Mouse (Mus musculus) limb, embryonic 10.5 days (tissue): ENCODE measurements around the gene 5730522E02Rik. TPM values are rescaled to one million over a fixed set of nuclear protein-coding genes. Genes with fewer than 3 reads are reported as not detected.
A peak's percentile ranks its signal among the peaks of the same experiment; 100 is the strongest.
"Not testable (repeated sequence)": the region's sequence is repeated elsewhere in the genome, so short reads cannot be mapped to it uniquely, and the experiment has no call there.

Experiments
- DNase-seq: peaks from one replicate; pipeline ENCODE4 v3.0.0-alpha.2; 2017; ENCODE audit warnings: low spot score
- H3K27ac ChIP-seq: fragments of 300-500 bp; sonication (generic); 2 replicates; pipeline ENCODE4 v1.5.1; 2016; ENCODE audit warnings: mild to moderate bottlenecking
- H3K27me3 ChIP-seq: fragments of 300-500 bp; sonication (generic); 2 replicates; pipeline ENCODE4 v1.6.1; 2016; ENCODE audit warnings: low read depth, mild to moderate bottlenecking; ENCODE audit not compliant: poor library complexity, severe bottlenecking
- H3K36me3 ChIP-seq: fragments of 300-500 bp; sonication (generic); 2 replicates; pipeline ENCODE4 v1.6.1; 2016; ENCODE audit warnings: mild to moderate bottlenecking, moderate library complexity
- H3K4me1 ChIP-seq: fragments of 300-500 bp; sonication (generic); 2 replicates; pipeline ENCODE4 v1.6.1; 2016
- H3K4me3 ChIP-seq: fragments of 300-500 bp; sonication (generic); 2 replicates; pipeline ENCODE4 v1.5.1; 2016; ENCODE audit warnings: mild to moderate bottlenecking, moderate library complexity
- H3K9me3 ChIP-seq: fragments of 300-500 bp; sonication (generic); replicated peaks from 2 replicates; pipeline ENCODE4 v1.6.1; 2016; ENCODE audit warnings: mild to moderate bottlenecking
- WGBS: fragments of 180-500 bp; shearing (Covaris S2); methylation state at CpG from one replicate; pipeline ENCODE4 v1.1.7; 2016; 5-methylcytosine and 5-hydroxymethylcytosine counted together
- polyA plus RNA-seq: library from polyadenylated mRNA; unstranded; fragments of >200 nt; fragmentation: Nextera tagmentation; extraction: Ambion mirVana; gene quantifications from 2 replicates; pipeline ENCODE4 v1.2.1, GENCODE M21; 2016

5730522E02Rik gene
- 3.9 and 7.0 TPM in 2 replicates for polyA plus RNA-seq

DNA sequence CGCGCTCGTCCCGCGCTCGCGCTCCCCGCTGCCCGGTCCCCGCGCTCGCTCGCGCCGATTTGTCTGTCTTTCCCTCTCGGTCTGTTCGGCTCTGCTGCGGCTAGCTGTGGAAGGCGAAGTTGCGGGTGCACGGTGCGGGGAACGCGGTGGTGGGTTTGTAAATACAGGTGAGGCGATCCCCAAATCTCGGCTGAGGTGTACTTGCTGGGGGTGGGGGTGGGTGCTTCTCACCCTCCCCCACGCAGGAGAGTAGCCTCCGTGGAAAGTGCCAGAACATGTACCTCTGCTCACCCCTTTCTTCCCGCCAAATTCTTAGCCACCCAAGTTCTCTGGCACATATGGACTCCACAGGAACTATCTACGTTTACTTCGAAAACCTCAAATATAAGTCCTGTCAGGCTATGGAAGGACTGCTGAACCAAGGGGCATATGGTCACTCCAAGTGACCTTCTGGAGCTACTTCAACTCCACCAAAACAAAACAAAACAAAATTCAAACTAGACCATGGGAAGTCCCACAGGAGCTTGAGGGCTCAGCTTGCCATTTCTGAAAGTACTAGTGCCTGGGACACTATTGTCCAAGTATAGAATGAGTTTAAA is at the start of gene 5730522E02Rik:
TSS of gene 5730522E02Rik (minus strand) at position 182 of the 599 bp plus-strand sequence.
- Histone ChIP-seq H3K27ac (peak within 1 kb of the TSS; percentile 99), H3K9me3 (no peaks in the 10 kb centered on the region), H3K36me3 (no peaks in the 10 kb centered on the region), H3K4me1 (peaks cover 11% of the 10 kb centered on the region), H3K27me3 (no peaks in the 10 kb centered on the region), H3K4me3 (peak within 1 kb of the TSS; percentile 72)
- WGBS = 4% methylated on average over 31 of the region's 31 CpGs
- peak; percentile 82 for DNase-seq

DNA sequence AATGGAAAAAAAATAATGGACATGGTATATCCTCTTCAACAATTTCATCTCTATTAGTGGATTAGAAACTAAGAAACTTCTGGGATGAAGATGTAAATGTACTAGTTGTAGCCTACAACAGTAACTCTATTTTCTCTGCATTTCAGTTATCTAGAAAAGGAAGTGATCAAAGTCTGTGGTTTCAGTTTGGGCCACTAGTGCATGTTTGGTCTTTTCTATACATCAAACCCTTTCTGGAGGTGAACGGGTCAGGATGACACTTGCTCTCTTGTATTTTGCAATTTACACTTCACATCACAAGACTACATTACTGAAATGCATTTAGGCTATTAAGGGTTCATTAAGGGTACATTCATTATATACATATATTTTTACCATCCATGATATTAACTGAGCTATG is 26.0 kb upstream of the 5730522E02Rik start:
- Histone ChIP-seq H3K27ac (no peak overlapping the region), H3K27me3 (no peaks in the 10 kb centered on the region), H3K36me3 (no peaks in the 10 kb centered on the region), H3K9me3 (no peaks in the 10 kb centered on the region), H3K4me3 (no peak overlapping the region), H3K4me1 (no peaks in the 10 kb centered on the region)
- DNase-seq = no peak
- 74% methylated on average over 1 of the region's 1 CpGs for WGBS

DNA sequence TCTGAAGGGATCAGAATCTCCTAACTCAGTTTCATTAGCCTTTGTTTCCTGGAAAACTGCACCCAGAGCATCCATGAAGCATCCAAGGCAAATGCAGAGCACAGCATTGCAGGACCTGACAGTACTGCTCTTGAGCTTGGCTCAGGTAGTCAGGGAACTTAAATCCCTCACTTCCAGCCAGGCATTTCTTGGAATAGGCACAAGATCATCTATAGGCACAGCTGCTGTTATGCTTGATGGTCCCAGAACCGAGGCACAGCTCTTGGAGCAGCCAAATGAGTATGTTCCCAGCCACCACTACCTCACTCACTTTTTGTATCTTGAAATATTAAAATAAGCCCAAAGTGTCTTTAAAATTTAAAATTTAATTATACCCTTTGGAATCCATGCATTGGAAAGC is 19.3 kb upstream of the 5730522E02Rik start:
- H3K27me3 ChIP-seq = no peaks in the 10 kb centered on the region
- no peak overlapping the region for H3K4me3 ChIP-seq
- H3K4me1 ChIP-seq = no peaks in the 10 kb centered on the region
- no peaks in the 10 kb centered on the region for H3K36me3 ChIP-seq
- 63% methylated on average over 1 of the region's 1 CpGs for WGBS
- H3K27ac ChIP-seq = no peak overlapping the region
- H3K9me3 ChIP-seq = no peaks in the 10 kb centered on the region
- DNase-seq = no peak

DNA sequence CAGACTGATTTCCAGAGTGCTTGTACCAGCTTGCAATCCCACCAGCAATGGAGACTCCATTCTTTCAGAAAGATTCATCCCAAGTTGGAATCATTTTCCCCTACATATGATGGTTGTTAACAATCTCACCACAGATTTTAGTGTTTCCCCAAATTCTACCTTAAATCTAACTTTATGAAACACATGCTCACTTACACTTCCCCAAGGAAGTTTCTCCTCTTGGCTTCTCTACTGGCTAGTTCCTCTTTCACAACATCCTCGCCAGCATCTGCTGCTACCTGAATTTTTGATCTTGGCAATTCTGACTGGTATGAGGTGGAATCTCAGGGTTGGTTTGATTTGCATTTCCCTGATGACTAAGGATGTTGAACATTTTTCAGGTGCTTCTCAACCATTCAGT is 3.1 kb upstream of the 5730522E02Rik start:
- peaks cover 11% of the 10 kb centered on the region for H3K4me1 ChIP-seq
- not testable (repeated sequence) for H3K27ac ChIP-seq, H3K36me3 ChIP-seq, H3K4me3 ChIP-seq, H3K27me3 ChIP-seq, H3K9me3 ChIP-seq, DNase-seq
- 83% methylated on average over 1 of the region's 1 CpGs for WGBS

DNA sequence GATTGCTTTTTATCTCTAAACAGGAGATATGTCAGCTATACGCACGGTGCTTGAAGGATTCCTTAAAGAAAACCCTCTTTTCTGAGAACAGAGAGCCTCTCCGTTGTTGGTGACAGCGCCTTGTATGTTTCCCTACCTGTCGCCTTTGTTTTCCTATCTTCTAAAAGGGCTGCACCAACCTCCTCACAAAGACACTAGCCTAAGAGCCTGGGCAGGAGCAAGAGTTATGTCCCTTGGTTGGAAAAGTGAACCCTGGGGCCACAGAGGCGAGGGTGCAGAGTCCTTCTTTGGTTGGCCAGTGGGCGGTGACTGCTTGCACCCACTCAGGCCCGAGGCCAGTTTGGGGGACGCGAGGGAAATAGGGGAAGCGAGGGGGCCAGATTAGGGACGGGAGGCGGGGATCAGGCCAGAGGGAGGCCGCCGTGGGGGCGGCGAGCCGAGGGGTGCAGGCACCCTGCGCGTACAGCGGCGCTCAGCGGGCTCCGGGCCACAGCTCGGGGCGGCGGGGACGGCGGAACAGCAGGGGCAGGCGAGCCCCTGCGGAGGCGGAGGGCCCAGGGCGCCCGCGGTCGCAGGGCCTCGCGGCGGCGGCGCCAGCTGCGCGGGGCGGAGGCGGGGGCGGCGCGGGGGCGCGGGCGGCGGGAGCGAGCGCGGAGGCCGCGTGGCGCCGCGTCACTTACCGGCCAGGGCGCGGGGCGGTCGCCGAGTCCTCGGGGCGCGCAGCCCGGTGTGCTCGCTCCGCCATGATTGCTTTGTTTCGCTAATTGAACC is 567 bp downstream of the 5730522E02Rik start:
- WGBS = 3% methylated on average over 42 of the region's 73 CpGs
- Histone ChIP-seq H3K9me3 (no peaks in the 10 kb centered on the region), H3K36me3 (no peaks in the 10 kb centered on the region), H3K4me3 (peak overlapping the region; percentile 72), H3K27ac (peak overlapping the region; percentile 99), H3K4me1 (peaks cover 11% of the 10 kb centered on the region), H3K27me3 (no peaks in the 10 kb centered on the region)
- DNase-seq = peak; percentile 84

DNA sequence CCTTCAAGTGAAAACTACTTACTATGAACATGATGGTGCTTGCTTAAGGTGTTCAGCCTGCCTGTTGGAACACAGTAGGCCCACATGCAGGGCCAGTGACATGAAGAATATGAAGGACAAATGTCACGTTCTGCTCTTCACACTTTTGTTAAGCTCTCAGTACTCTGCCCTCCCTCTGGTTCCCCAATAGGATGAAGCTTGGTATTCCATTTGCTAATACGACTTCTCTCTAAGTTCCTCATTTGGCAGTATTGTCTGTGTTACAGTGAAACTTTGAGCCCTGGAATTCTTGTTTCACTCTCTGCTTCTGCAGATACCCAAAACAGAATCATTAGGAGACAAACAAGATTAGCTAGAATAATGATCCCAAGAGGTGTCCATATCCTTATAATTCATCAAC is 7.1 kb downstream of the 5730522E02Rik start:
- DNase-seq = no peak
- H3K4me1 ChIP-seq = no peaks in the 10 kb centered on the region
- H3K9me3 ChIP-seq = no peaks in the 10 kb centered on the region
- no peak overlapping the region for H3K27ac ChIP-seq
- H3K4me3 ChIP-seq = no peak overlapping the region
- WGBS = 80% methylated on average over 2 of the region's 2 CpGs
- no peaks in the 10 kb centered on the region for H3K36me3 ChIP-seq
- H3K27me3 ChIP-seq = no peaks in the 10 kb centered on the region

DNA sequence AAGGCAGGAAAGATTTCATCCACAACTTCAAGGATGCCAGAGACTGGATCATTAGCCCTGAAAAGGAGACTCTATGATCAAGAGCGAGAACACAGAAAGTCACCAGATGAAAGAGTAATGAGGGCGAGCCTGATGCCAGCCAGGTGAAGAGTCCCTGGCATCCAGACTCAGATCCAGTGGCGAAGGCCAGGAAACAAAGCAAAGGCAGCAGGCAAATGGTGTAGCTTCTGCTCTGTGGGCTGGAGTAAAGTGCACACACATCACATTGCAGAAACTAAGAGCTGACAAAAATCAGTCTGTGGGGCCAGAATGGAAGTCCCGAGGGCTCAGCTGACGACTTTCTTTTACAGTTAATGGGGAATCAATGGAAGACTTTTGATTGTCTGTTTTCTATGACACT is 7.7 kb downstream of the 5730522E02Rik start:
- 86% methylated on average over 5 of the region's 5 CpGs for WGBS
- H3K9me3 ChIP-seq = no peaks in the 10 kb centered on the region
- no peaks in the 10 kb centered on the region for H3K4me1 ChIP-seq
- no peak overlapping the region for H3K4me3 ChIP-seq
- H3K27ac ChIP-seq = no peak overlapping the region
- H3K27me3 ChIP-seq = no peaks in the 10 kb centered on the region
- no peak for DNase-seq
- no peaks in the 10 kb centered on the region for H3K36me3 ChIP-seq

DNA sequence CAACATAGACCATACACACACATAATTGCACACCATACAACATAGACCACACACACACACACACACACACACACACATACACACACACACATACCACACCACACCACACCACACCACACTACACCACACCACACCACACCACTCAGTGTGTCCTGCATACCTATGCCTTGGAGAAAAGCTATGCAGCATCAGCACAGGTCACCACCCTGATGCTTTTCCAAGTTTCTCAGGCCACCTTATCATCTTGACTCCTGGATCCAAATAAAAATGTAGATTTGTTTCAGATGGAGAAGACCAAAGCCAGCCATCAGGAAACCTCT is 8.8 kb downstream of the 5730522E02Rik start:
- H3K27me3 ChIP-seq = no peaks in the 10 kb centered on the region
- H3K27ac ChIP-seq = no peak overlapping the region
- H3K4me1 ChIP-seq = no peaks in the 10 kb centered on the region
- H3K36me3 ChIP-seq = no peaks in the 10 kb centered on the region
- no peak for DNase-seq
- no peaks in the 10 kb centered on the region for H3K9me3 ChIP-seq
- H3K4me3 ChIP-seq = no peak overlapping the region

DNA sequence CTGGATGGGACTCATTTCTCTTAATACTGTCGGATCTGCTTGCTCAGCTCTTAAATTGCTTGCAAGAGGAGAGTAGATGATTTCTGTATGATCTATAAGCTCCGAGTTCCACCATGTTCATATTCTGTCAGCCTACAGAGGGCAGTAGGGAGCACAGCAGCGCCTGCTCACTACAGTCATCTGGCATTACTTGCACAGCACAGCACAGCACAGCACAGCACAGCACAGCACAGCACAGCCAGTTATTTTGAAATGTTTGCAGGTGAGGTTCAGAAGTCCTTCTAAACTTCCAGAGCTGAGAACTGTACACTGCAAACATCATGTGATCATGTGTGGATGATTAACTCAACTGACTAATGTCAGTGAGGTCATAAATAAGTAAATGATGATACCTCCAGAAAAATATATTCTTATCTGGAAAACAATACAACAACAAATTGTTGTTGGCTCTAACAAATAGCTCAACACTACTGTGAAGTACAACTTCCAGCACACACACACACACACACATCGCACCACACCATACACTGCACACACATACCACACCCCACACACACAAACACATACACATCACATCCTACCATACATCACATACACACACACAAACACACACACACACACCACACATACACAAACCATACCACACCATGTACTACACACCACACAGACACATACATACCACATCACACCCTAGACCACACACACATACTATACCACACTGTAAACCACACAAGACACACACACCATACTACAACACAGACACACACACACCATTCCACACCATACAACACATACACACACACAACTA is 9.4 kb downstream of the 5730522E02Rik start:
- 54% methylated on average over 4 of the region's 4 CpGs for WGBS
- no peaks in the 10 kb centered on the region for H3K27me3 ChIP-seq
- H3K9me3 ChIP-seq = no peaks in the 10 kb centered on the region
- H3K36me3 ChIP-seq = no peaks in the 10 kb centered on the region
- peak; percentile 55 for DNase-seq
- no peaks in the 10 kb centered on the region for H3K4me1 ChIP-seq
- H3K4me3 ChIP-seq = no peak overlapping the region
- no peak overlapping the region for H3K27ac ChIP-seq

DNA sequence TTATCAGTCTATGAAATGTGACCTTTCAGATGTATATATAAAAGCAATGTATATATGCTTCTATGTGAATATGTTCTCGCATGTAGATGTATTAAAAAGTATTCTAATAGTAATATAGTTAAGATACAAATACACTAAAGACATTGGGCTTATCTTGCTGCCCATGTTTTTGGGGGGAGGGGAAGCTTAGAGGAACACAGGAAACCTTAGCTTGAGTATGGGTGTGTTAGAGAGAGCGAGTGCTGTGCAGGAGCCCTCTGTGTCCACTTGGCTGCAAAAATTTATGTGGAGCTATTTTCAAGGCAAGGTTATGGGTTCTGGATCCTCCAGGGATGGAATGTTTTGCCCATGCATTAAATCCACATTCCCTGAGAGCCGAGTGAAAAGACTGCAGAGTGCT is 15.1 kb downstream of the 5730522E02Rik start:
- DNase-seq = no peak
- H3K36me3 ChIP-seq = no peaks in the 10 kb centered on the region
- no peaks in the 10 kb centered on the region for H3K9me3 ChIP-seq
- H3K27me3 ChIP-seq = no peaks in the 10 kb centered on the region
- H3K4me3 ChIP-seq = no peak overlapping the region
- WGBS = 89% methylated on average over 3 of the region's 3 CpGs
- H3K4me1 ChIP-seq = no peaks in the 10 kb centered on the region
- no peak overlapping the region for H3K27ac ChIP-seq

DNA sequence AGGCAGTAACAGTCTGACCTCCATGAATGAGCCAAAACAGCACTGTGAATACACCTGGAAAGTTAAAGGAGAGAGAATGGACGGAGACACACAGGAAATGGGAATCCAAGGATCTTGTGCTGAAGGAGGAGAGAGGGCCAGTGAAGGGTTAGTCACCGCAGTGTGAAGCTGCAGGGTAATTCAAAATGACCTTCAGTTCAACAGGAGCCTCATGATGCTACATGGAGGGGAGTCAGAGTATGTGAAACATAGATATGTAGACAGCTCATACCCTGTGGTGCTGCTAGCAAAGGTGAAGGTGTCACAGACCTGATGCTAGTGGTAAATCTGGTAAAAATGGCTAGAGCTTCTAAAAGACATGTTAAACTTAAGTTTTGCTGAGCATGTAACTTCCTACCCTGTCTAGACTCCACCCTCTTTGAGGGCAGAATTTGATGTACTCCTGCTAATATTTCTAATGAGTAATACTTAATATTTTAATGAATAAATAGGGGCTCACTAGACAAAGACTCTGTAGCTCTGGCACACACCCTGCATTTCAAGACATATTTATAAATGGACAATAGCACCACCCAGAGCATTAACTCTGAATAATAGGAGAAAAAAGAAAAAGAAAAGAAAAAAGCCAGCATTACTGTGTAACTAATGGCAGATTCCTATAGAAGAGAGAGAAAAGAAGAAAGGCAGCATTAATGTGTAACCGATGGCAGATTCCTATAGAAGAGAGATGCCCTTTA is 23.2 kb downstream of the 5730522E02Rik start:
- Histone ChIP-seq H3K27me3 (no peaks in the 10 kb centered on the region), H3K36me3 (no peaks in the 10 kb centered on the region), H3K4me3 (no peak overlapping the region), H3K27ac (no peak overlapping the region), H3K9me3 (no peaks in the 10 kb centered on the region), H3K4me1 (no peaks in the 10 kb centered on the region)
- 83% methylated on average over 3 of the region's 3 CpGs for WGBS
- DNase-seq = no peak

DNA sequence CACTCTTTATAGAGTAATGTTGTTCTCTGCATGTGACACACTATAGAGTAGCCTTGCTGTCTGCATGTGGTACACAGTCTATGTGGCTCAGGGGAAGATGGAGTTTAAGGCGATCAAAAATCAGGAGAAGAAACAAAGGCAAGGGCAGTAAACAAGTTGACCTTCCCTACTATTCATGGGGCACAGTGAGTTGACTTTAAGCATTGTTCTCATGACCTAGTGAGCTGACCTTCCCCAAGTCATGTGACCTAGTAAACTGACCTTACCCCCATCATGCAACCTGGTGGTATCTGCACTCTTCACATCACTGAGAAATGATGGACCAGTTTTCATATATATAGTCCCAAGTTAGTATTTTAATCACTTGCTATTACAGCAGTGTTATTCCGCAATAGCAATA is 40.0 kb downstream of the 5730522E02Rik start:
- H3K27me3 ChIP-seq = no peaks in the 10 kb centered on the region
- H3K36me3 ChIP-seq = no peaks in the 10 kb centered on the region
- no peak overlapping the region for H3K27ac ChIP-seq
- 94% methylated on average over 2 of the region's 2 CpGs for WGBS
- no peak overlapping the region for H3K4me3 ChIP-seq
- no peaks in the 10 kb centered on the region for H3K4me1 ChIP-seq
- no peaks in the 10 kb centered on the region for H3K9me3 ChIP-seq
- no peak for DNase-seq

DNA sequence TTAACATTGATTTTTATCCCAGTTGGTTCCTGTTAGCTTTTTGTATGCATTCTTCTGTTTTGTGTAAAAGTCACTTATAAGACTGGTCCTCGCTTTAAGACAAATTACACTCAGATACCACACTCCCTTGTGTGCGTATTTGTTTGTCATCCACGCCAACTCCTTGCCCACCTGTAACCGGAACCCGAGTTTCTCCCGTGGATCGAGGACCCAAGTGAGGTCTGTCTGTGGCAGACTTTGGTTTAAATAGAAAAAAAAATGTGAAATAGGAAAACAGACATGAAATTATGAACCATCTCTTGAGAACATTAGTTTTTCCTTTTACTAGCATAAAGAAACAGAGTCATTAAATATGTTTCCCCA is 43.0 kb downstream of the 5730522E02Rik start:
- no peak for DNase-seq
- H3K9me3 ChIP-seq = no peaks in the 10 kb centered on the region
- 96% methylated on average over 7 of the region's 7 CpGs for WGBS

More for the DNA sequence above, 43.0 kb downstream of the 5730522E02Rik start:
- Histone ChIP-seq H3K27ac (no peak overlapping the region), H3K4me1 (no peaks in the 10 kb centered on the region), H3K36me3 (no peaks in the 10 kb centered on the region), H3K4me3 (no peak overlapping the region), H3K27me3 (no peaks in the 10 kb centered on the region)
